19 mouse cellular contexts compared by ENCODE assay signal in the genomic region with DNA sequence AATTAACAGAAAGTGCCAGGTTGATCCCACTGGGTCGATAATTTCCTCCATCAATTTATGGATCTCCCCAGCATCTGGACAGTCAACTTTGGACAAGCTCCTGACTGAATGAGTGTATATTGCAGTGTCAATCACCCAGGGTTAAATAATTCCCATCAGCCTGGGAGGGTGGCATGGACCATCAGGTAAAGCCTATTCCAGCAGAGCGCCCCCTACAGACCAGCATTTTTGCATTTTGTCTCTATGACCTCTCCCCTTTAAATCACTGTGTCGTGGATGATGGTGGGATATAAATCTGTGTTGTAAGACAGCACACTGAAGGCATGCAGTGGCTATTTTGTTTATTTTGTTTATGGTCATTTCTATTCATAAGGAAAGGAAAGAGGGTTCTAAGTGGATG. TPM values are rescaled to one million over a fixed set of nuclear protein-coding genes. Genes with fewer than 3 reads are reported as not detected.
A peak's percentile ranks its signal among the peaks of the same experiment; 100 is the strongest.
DNase-seq lines count a peak whose midpoint lies in the region; ATAC-seq and TF ChIP-seq lines count a peak whose summit lies in the region.
"Had no signal": no experiment of that assay in that cellular context is flagged by ENCODE, and none has a peak within 500 bp of the region (broad histone marks: within the 10 kb centered on the region; RNA-seq: fewer than 3 reads in every experiment).

No protein-coding gene starts in this region.

- no peak for ATAC-seq in forebrain, postnatal 0 days
- ATAC-seq in forebrain, embryonic 14.5 days, result no peak
- no peak for ATAC-seq in liver, embryonic 14.5 days (ENCODE audit: insufficient read depth)
- no peak for ATAC-seq in hindbrain, embryonic 16.5 days
- ATAC-seq: forebrain, embryonic 13.5 days; midbrain, embryonic 13.5 days had no signal

- H3K4me1 ChIP-seq in forebrain, postnatal 0 days (ENCODE audit: insufficient read depth), result peaks cover 10% of the 10 kb centered on the region
- peaks cover 8% of the 10 kb centered on the region for H3K4me1 ChIP-seq in forebrain, embryonic 14.5 days (ENCODE audit: control insufficient read depth, insufficient read depth, low read length)
- H3K4me1 ChIP-seq in liver, embryonic 14.5 days (replicated peaks; ENCODE audit: control insufficient read depth in 2 of 2, insufficient read depth in 2 of 2, low read length in 1 of 2), result peaks cover 0 to 2% of the 10 kb centered on the region in 2 experiments; a peak in 1 of 4 replicates
- no peaks in the 10 kb centered on the region for H3K4me1 ChIP-seq in small intestine, adult 2 months (ENCODE audit: control insufficient read depth, insufficient read depth, insufficient read length, low read length)
- peaks cover 5% of the 10 kb centered on the region; the same call in 1 of the 2 replicates for H3K4me1 ChIP-seq in hindbrain, embryonic 16.5 days (ENCODE audit: control insufficient read depth, insufficient read depth, low read depth, low read length)

- TF ChIP-seq POLR2A in small intestine, adult 2 months (IDR thresholded peaks at IDR 0.05; ENCODE audit: low read depth, low read length), result no peak

- no peaks in the 10 kb centered on the region for H3K9me3 ChIP-seq in forebrain, postnatal 0 days (ENCODE audit: low read length)
- H3K9me3 ChIP-seq in forebrain, embryonic 14.5 days (replicated peaks; ENCODE audit: control insufficient read depth, low read length), result no peaks in the 10 kb centered on the region
- no peaks in the 10 kb centered on the region for H3K9me3 ChIP-seq in liver, embryonic 14.5 days (ENCODE audit: control insufficient read depth, low read length)
- no peaks in the 10 kb centered on the region for H3K9me3 ChIP-seq in hindbrain, embryonic 16.5 days (ENCODE audit: control insufficient read depth, low read length)
- H3K9me3 ChIP-seq: forebrain, embryonic 13.5 days; limb, embryonic 10.5 days; liver, embryonic 15.5 days; midbrain, embryonic 13.5 days had no signal

- no peak for TF ChIP-seq EP300 in liver, embryonic 14.5 days (IDR thresholded peaks at IDR 0.05; ENCODE audit: low read depth)

- no peaks in the 10 kb centered on the region for H3K36me3 ChIP-seq in forebrain, postnatal 0 days (ENCODE audit: insufficient read depth)
- H3K36me3 ChIP-seq in forebrain, embryonic 14.5 days (ENCODE audit: control insufficient read depth, insufficient read depth, low read length), result no peaks in the 10 kb centered on the region
- no peaks in the 10 kb centered on the region for H3K36me3 ChIP-seq in liver, embryonic 14.5 days (replicated peaks; ENCODE audit: control insufficient read depth, insufficient read depth, low read depth)
- no peaks in the 10 kb centered on the region for H3K36me3 ChIP-seq in small intestine, adult 2 months (ENCODE audit: control insufficient read depth, insufficient read depth, low read length)
- H3K36me3 ChIP-seq in hindbrain, embryonic 16.5 days (ENCODE audit: control insufficient read depth, insufficient read depth, low read length), result no peaks in the 10 kb centered on the region
- H3K36me3 ChIP-seq: limb, embryonic 10.5 days; liver, embryonic 15.5 days; midbrain, embryonic 13.5 days had no signal

- no peak overlapping the region for H3K4me2 ChIP-seq in forebrain, postnatal 0 days (ENCODE audit: low read depth)
- H3K4me2 ChIP-seq in forebrain, embryonic 14.5 days (ENCODE audit: low read length), result no peak overlapping the region
- H3K4me2 ChIP-seq in liver, embryonic 14.5 days (ENCODE audit: low read depth), result no peak overlapping the region
- H3K4me2 ChIP-seq in hindbrain, embryonic 16.5 days (ENCODE audit: low read length), result no peak overlapping the region
- H3K4me2 ChIP-seq: forebrain, embryonic 13.5 days; liver, embryonic 15.5 days; midbrain, embryonic 13.5 days had no signal

- H3K27ac ChIP-seq in forebrain, postnatal 0 days (ENCODE audit: low read depth, low read length), result no peak overlapping the region
- H3K27ac ChIP-seq in forebrain, embryonic 14.5 days (ENCODE audit: low read depth, low read length), result no peak overlapping the region
- no peak overlapping the region for H3K27ac ChIP-seq in liver, embryonic 14.5 days
- H3K27ac ChIP-seq in small intestine, adult 2 months (ENCODE audit: insufficient read depth, low read depth, low read length), result no peak overlapping the region
- no peak overlapping the region for H3K27ac ChIP-seq in hindbrain, embryonic 16.5 days (ENCODE audit: low read depth, low read length)
- H3K27ac ChIP-seq: forebrain, embryonic 13.5 days; limb, embryonic 10.5 days; liver, embryonic 15.5 days; macrophage; midbrain, embryonic 13.5 days had no signal

- H3K27me3 ChIP-seq in forebrain, postnatal 0 days (ENCODE audit: insufficient read depth, low read length), result no peaks in the 10 kb centered on the region; the same call in 1 of the 2 replicates
- H3K27me3 ChIP-seq in forebrain, embryonic 14.5 days (replicated peaks; ENCODE audit: control insufficient read depth, insufficient read depth, low read length), result 0 out of 2 replicates have a peak, but pooled peaks cover 5% of the 10 kb centered on the region
- H3K27me3 ChIP-seq in liver, embryonic 14.5 days (ENCODE audit: control insufficient read depth, insufficient read depth, low read length), result peaks cover 4% of the 10 kb centered on the region; the same call in 1 of the 2 replicates
- H3K27me3 ChIP-seq in small intestine, adult 2 months (ENCODE audit: control insufficient read depth, insufficient read depth, low read length), result no peaks in the 10 kb centered on the region; the same call in 1 of the 2 replicates
- H3K27me3 ChIP-seq in hindbrain, embryonic 16.5 days (replicated peaks; ENCODE audit: control insufficient read depth, insufficient read depth, low read length), result no peaks in the 10 kb centered on the region

- peak; percentile 18 for TF ChIP-seq CTCF in forebrain, postnatal 0 days (IDR thresholded peaks at IDR 0.05; ENCODE audit: low read depth)
- TF ChIP-seq CTCF in liver, embryonic 14.5 days (IDR thresholded peaks at IDR 0.05; ENCODE audit: low read depth), result peak; percentile 42
- peak; percentile 10; the same call in 1 of the 2 replicates for TF ChIP-seq CTCF in small intestine, adult 2 months (IDR thresholded peaks at IDR 0.05; ENCODE audit: extremely low read depth, insufficient read length, insufficient replicate concordance, low read depth, low read length)

- no peak overlapping the region for H3K9ac ChIP-seq in forebrain, postnatal 0 days
- H3K9ac ChIP-seq in forebrain, embryonic 14.5 days (ENCODE audit: low read length), result no peak overlapping the region
- no peak overlapping the region for H3K9ac ChIP-seq in liver, embryonic 14.5 days (replicated peaks)
- no peak overlapping the region for H3K9ac ChIP-seq in hindbrain, embryonic 16.5 days (ENCODE audit: low read depth, low read length)
- H3K9ac ChIP-seq: forebrain, embryonic 13.5 days; liver, embryonic 15.5 days; midbrain, embryonic 13.5 days had no signal

- WGBS in forebrain, postnatal 0 days, result 44% methylated on average over 3 of the region's 3 CpGs
- 49% methylated on average over 3 of the region's 3 CpGs for WGBS in forebrain, embryonic 14.5 days
- WGBS in liver, embryonic 14.5 days (ENCODE audit: insufficient replicate concordance), result 37% methylated on average over 3 of the region's 3 CpGs
- 41% methylated on average over 3 of the region's 3 CpGs for WGBS in small intestine, adult 2 months
- WGBS in hindbrain, embryonic 16.5 days, result 39% methylated on average over 3 of the region's 3 CpGs

- DNase-seq in forebrain, postnatal 0 days, result no peak
- no peak for DNase-seq in forebrain, embryonic 14.5 days (ENCODE audit: low spot score)
- no peak for DNase-seq in liver, embryonic 14.5 days (ENCODE audit: low read depth in 3 of 3, low spot score in 3 of 3)
- DNase-seq in liver (no peak), ES-CJ7 (ENCODE audit: low read depth, low spot score) (peak; percentile 57)
- DNase-seq in retina, embryonic 14.5 days (ENCODE audit: low spot score), result no peak
- DNase-seq: cerebellum, adult 2 months; heart, adult 18-20 months; heart, postnatal 10 days; kidney, postnatal 14 days; layer of hippocampus, postnatal 36 days; thymus, postnatal 36 days had no signal

- no peak overlapping the region for H3K4me3 ChIP-seq in forebrain, postnatal 0 days (ENCODE audit: low read depth, low read length)
- H3K4me3 ChIP-seq in forebrain, embryonic 14.5 days (ENCODE audit: low read depth, low read length), result no peak overlapping the region
- no peak overlapping the region for H3K4me3 ChIP-seq in liver, embryonic 14.5 days (ENCODE audit: insufficient read depth in 1 of 2, low read depth in 2 of 2, low read length in 2 of 2)
- no peak overlapping the region for H3K4me3 ChIP-seq in small intestine, adult 2 months (ENCODE audit: low read depth, low read length)
- no peak overlapping the region for H3K4me3 ChIP-seq in hindbrain, embryonic 16.5 days (ENCODE audit: low read length)
- H3K4me3 ChIP-seq: forebrain, embryonic 13.5 days; limb, embryonic 10.5 days; liver, embryonic 15.5 days; midbrain, embryonic 13.5 days had no signal

RNA-seq across cellular contexts. Expression of gene Lsg1, which starts 4.6 kb away (rescaled TPM):
- 20.4 and 27.7 TPM in 2 replicates for total RNA-seq in forebrain, postnatal 0 days (2014; rRNA removed)
- polyA plus RNA-seq in forebrain, postnatal 0 days (2015; fragmentation: Nextera tagmentation; extraction: Ambion mirVana), result 40.8 and 41.4 TPM in 2 replicates
- polyA plus RNA-seq in forebrain, embryonic 14.5 days (2014; fragmentation: Nextera tagmentation; extraction: Ambion mirVana), result 59.1 and 62.3 TPM in 2 replicates
- 7.1 and 12.3 TPM in 2 replicates for polyA plus RNA-seq in liver, embryonic 14.5 days (2012; rRNA removed)
- 28.2 and 28.8 TPM in 2 replicates for polyA plus RNA-seq in liver, embryonic 14.5 days (2014; fragmentation: Nextera tagmentation; extraction: Ambion mirVana)
- polyA plus RNA-seq in small intestine, adult 2 months (2012; rRNA removed), result 2.6 and 5.5 TPM in 2 replicates
- polyA plus RNA-seq in hindbrain, embryonic 16.5 days (2015; fragmentation: Nextera tagmentation; extraction: Ambion mirVana), result 43.0 and 44.9 TPM in 2 replicates

RNA-seq across cellular contexts. Expression of gene Fam43a, which starts 7.5 kb away (rescaled TPM):
- 12.3 and 17.4 TPM in 2 replicates for total RNA-seq in forebrain, postnatal 0 days (2014; rRNA removed)
- polyA plus RNA-seq in forebrain, postnatal 0 days (2015; fragmentation: Nextera tagmentation; extraction: Ambion mirVana), result 10.0 and 10.5 TPM in 2 replicates
- polyA plus RNA-seq in forebrain, embryonic 14.5 days (2014; fragmentation: Nextera tagmentation; extraction: Ambion mirVana), result 6.1 and 6.7 TPM in 2 replicates
- polyA plus RNA-seq in liver, embryonic 14.5 days (2012; rRNA removed), result 2.7 and 2.9 TPM in 2 replicates
- 1.6 and 2.0 TPM in 2 replicates for polyA plus RNA-seq in liver, embryonic 14.5 days (2014; fragmentation: Nextera tagmentation; extraction: Ambion mirVana)
- polyA plus RNA-seq in small intestine, adult 2 months (2012; rRNA removed), result 9.8 and 11.7 TPM in 2 replicates
- polyA plus RNA-seq in hindbrain, embryonic 16.5 days (2015; fragmentation: Nextera tagmentation; extraction: Ambion mirVana), result 18.3 and 22.0 TPM in 2 replicates

RNA-seq across cellular contexts. Expression of gene Tmem44, which starts 41.3 kb away (rescaled TPM):
- total RNA-seq in forebrain, postnatal 0 days (2014; rRNA removed), result 107 and 113 TPM in 2 replicates
- 66.1 and 66.6 TPM in 2 replicates for polyA plus RNA-seq in forebrain, postnatal 0 days (2015; fragmentation: Nextera tagmentation; extraction: Ambion mirVana)
- 57.5 and 62.4 TPM in 2 replicates for polyA plus RNA-seq in forebrain, embryonic 14.5 days (2014; fragmentation: Nextera tagmentation; extraction: Ambion mirVana)
- polyA plus RNA-seq in liver, embryonic 14.5 days (2012; rRNA removed), result 0.85 and 0.87 TPM in 2 replicates
- 0.46 and 0.48 TPM in 2 replicates for polyA plus RNA-seq in liver, embryonic 14.5 days (2014; fragmentation: Nextera tagmentation; extraction: Ambion mirVana)
- polyA plus RNA-seq in small intestine, adult 2 months (2012; rRNA removed), result 1.2 and 3.0 TPM in 2 replicates
- polyA plus RNA-seq in hindbrain, embryonic 16.5 days (2015; fragmentation: Nextera tagmentation; extraction: Ambion mirVana), result 67.5 and 72.3 TPM in 2 replicates
- polyA plus RNA-seq: macrophage had no signal

Comparison
In these comparisons a context has a peak if more than half of its experiments do, and no peak if none do; other contexts are left out.
1. RNA of gene Tmem44, which starts 41.3 kb away (polyA plus RNA-seq): 67.5 to 72.3 TPM in hindbrain, embryonic 16.5 days, 66.1 to 66.6 TPM in forebrain, postnatal 0 days and 57.5 to 62.4 TPM in forebrain, embryonic 14.5 days; 1.2 to 3.0 TPM in small intestine, adult 2 months and 0.46 to 0.87 TPM in liver, embryonic 14.5 days; every median in the first group is over 10 times any median in the second.
2. Peak in every context shown above with its lines, with median percentiles within 50 percentile points of each other: CTCF ChIP-seq.